12 mouse cellular contexts compared by ENCODE assay signal in the genomic region with DNA sequence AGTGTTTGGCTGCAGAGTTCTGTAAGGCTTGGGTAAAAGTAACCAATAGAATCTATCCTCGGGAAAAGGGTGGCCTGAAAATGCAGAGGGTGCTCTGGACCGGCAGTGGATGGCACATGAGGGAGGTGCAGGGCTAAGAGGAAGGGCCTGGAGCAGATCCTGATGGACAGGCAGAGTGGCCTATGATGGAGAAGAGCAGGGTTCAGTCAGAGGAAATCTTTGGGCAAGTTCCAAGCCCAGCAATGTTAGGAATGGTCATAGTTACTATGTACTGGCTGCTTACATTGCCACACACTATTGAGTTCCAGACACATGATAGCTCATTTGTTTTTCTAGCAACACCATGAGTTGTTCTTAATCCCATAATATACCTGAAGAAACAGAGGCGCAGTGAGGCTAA.
DNase-seq lines count a peak whose midpoint lies in the region; ATAC-seq lines count a peak whose summit lies in the region.
"Had no signal": no experiment of that assay in that cellular context is flagged by ENCODE, and none has a peak within 500 bp of the region (broad histone marks: within the 10 kb centered on the region; RNA-seq: fewer than 3 reads in every experiment).

No protein-coding gene starts in this region.

- H3K9me3 ChIP-seq in heart, embryonic 16.5 days (replicated peaks; ENCODE audit: control insufficient read depth, low read length), result no peaks in the 10 kb centered on the region
- H3K9me3 ChIP-seq in heart, embryonic 12.5 days (replicated peaks), result no peaks in the 10 kb centered on the region
- no peaks in the 10 kb centered on the region for H3K9me3 ChIP-seq in lung, embryonic 16.5 days (ENCODE audit: control insufficient read depth, low read length)
- H3K9me3 ChIP-seq: forebrain, embryonic 10.5 days; intestine, embryonic 15.5 days; stomach, embryonic 15.5 days had no signal

- peak; percentile 25; the same call in 1 of the 2 replicates for ATAC-seq in heart, embryonic 16.5 days (replicated peaks; ENCODE audit: extremely low read depth, insufficient read depth, low FRiP score)
- no peak for ATAC-seq in heart, embryonic 12.5 days (ENCODE audit: insufficient number of reproducible peaks, low FRiP score)
- ATAC-seq in lung, embryonic 16.5 days (ENCODE audit: low read depth), result peak; percentile 46; the same call in 1 of the 2 replicates
- ATAC-seq in megakaryocyte, adult 5-6 weeks (ENCODE audit: poor library complexity, severe bottlenecking), result no peak
- ATAC-seq in erythroid progenitor cell, adult 5-6 weeks (replicated peaks; ENCODE audit: low FRiP score, poor library complexity, severe bottlenecking), result no peak
- ATAC-seq: intestine, embryonic 15.5 days had no signal

- no peak overlapping the region for H3K4me3 ChIP-seq in heart, embryonic 16.5 days (ENCODE audit: low read length)
- H3K4me3 ChIP-seq in heart, embryonic 12.5 days, result no peak overlapping the region
- H3K4me3 ChIP-seq in lung, embryonic 16.5 days (ENCODE audit: low read length), result no peak overlapping the region
- H3K4me3 ChIP-seq: forebrain, embryonic 10.5 days; intestine, embryonic 15.5 days; left cerebral cortex, adult 2 months; stomach, embryonic 15.5 days had no signal

- H3K27me3 ChIP-seq in heart, embryonic 16.5 days (ENCODE audit: control insufficient read depth, insufficient read depth, low read length), result peaks cover 7% of the 10 kb centered on the region; the same call in 1 of the 2 replicates
- peaks cover 72% of the 10 kb centered on the region for H3K27me3 ChIP-seq in heart, embryonic 12.5 days (replicated peaks)
- no peaks in the 10 kb centered on the region for H3K27me3 ChIP-seq in lung, embryonic 16.5 days (ENCODE audit: control insufficient read depth, insufficient read depth, low read depth, low read length)
- H3K27me3 ChIP-seq: intestine, embryonic 15.5 days; stomach, embryonic 15.5 days had no signal

- H3K9ac ChIP-seq in heart, embryonic 16.5 days (ENCODE audit: low read length), result peak overlapping the region; percentile 35; the same call in 1 of the 2 replicates
- H3K9ac ChIP-seq in heart, embryonic 12.5 days, result no peak overlapping the region
- H3K9ac ChIP-seq in lung, embryonic 16.5 days (ENCODE audit: low read length), result no peak overlapping the region
- H3K9ac ChIP-seq: intestine, embryonic 15.5 days; stomach, embryonic 15.5 days had no signal

- no peaks in the 10 kb centered on the region for H3K36me3 ChIP-seq in heart, embryonic 16.5 days (ENCODE audit: control insufficient read depth, insufficient read depth)
- H3K36me3 ChIP-seq in heart, embryonic 12.5 days, result peaks cover 18% of the 10 kb centered on the region
- 0 out of 2 replicates have a peak, but pooled peaks cover 2% of the 10 kb centered on the region for H3K36me3 ChIP-seq in lung, embryonic 16.5 days (ENCODE audit: control insufficient read depth, insufficient read depth, low read length)
- H3K36me3 ChIP-seq: stomach, embryonic 15.5 days had no signal

- peak; percentile 84 for DNase-seq in NIH3T3 (ENCODE audit: low read depth)
- DNase-seq in fibroblast of lung, adult 2 months (ENCODE audit: low read depth), result peak; percentile 65
- DNase-seq: right cerebral cortex, postnatal 25 days had no signal

- H3K27ac ChIP-seq in heart, embryonic 16.5 days (ENCODE audit: low read length), result peak overlapping the region; percentile 61
- no peak overlapping the region for H3K27ac ChIP-seq in heart, embryonic 12.5 days (ENCODE audit: poor library complexity, severe bottlenecking)
- no peak overlapping the region for H3K27ac ChIP-seq in lung, embryonic 16.5 days (ENCODE audit: low read length)
- H3K27ac ChIP-seq: intestine, embryonic 15.5 days; left cerebral cortex, adult 2 months had no signal

- H3K4me1 ChIP-seq in heart, embryonic 16.5 days (ENCODE audit: control insufficient read depth, insufficient read depth, low read length), result peaks cover 27% of the 10 kb centered on the region
- H3K4me1 ChIP-seq in heart, embryonic 12.5 days (replicated peaks), result peaks cover 52% of the 10 kb centered on the region
- peaks cover 13% of the 10 kb centered on the region for H3K4me1 ChIP-seq in lung, embryonic 16.5 days (replicated peaks; ENCODE audit: control insufficient read depth, insufficient read depth, low read length)

- WGBS in heart, embryonic 16.5 days, result 64% methylated on average over 3 of the region's 3 CpGs
- WGBS in heart, embryonic 12.5 days, result 73% methylated on average over 3 of the region's 3 CpGs
- WGBS in lung, embryonic 16.5 days, result 72% methylated on average over 3 of the region's 3 CpGs

- no peak overlapping the region for H3K4me2 ChIP-seq in heart, embryonic 16.5 days (ENCODE audit: low read depth, low read length)
- no peak overlapping the region for H3K4me2 ChIP-seq in heart, embryonic 12.5 days
- no peak overlapping the region for H3K4me2 ChIP-seq in lung, embryonic 16.5 days (ENCODE audit: low read depth, low read length)
- H3K4me2 ChIP-seq: intestine, embryonic 15.5 days; stomach, embryonic 15.5 days had no signal

Comparison
In these comparisons a context has a peak if more than half of its experiments do, and no peak if none do; other contexts are left out.
1. ATAC-seq: peak in heart, embryonic 16.5 days (single experiment) and lung, embryonic 16.5 days (single experiment); none in heart, embryonic 12.5 days (single experiment), megakaryocyte, adult 5-6 weeks (single experiment) and erythroid progenitor cell, adult 5-6 weeks (single experiment).